Mouse (Mus musculus) liver, embryonic 13.5 days (tissue): ENCODE measurements around the gene Sart3. TPM values are rescaled to one million over a fixed set of nuclear protein-coding genes. Genes with fewer than 3 reads are reported as not detected.

Experiments
- polyA plus RNA-seq: library from polyadenylated mRNA; unstranded; fragments of >200 nt; fragmentation: Nextera tagmentation; extraction: Ambion mirVana; gene quantifications from 2 replicates; pipeline ENCODE4 v1.2.1, GENCODE M21; 2015

Sart3 gene
- polyA plus RNA-seq, 1 experiment from 2014 or later, result 21.2 TPM

Other genes with a start within 250 kb of the Sart3 start
- gene Cmklr1, start 122.1 kb downstream of the Sart3 start, polyA plus RNA-seq, result 1.4 and 1.8 TPM in 2 replicates
- not detected in 2 replicates for gene 1700069L16Rik, start 47.7 kb downstream of the Sart3 start, polyA plus RNA-seq
- 2.2 and 2.5 TPM in 2 replicates for gene Ficd, start 36.7 kb downstream of the Sart3 start, polyA plus RNA-seq
- 104 and 106 TPM in 2 replicates for gene Iscu, start 238 bp upstream of the Sart3 start, polyA plus RNA-seq
- 3.8 TPM in 2 replicates for gene Tmem119, start 28.0 kb upstream of the Sart3 start, polyA plus RNA-seq
- gene Selplg, start 60.1 kb upstream of the Sart3 start, polyA plus RNA-seq, result 10.1 and 11.6 TPM in 2 replicates
- gene Coro1c, start 136.2 kb upstream of the Sart3 start, polyA plus RNA-seq, result 48.0 and 60.3 TPM in 2 replicates
- 5.4 and 6.0 TPM in 2 replicates for gene Ssh1, start 221.4 kb upstream of the Sart3 start, polyA plus RNA-seq
- not detected in 2 replicates for gene Dao, start 231.2 kb upstream of the Sart3 start, polyA plus RNA-seq